Comparison of ENCODE assay signal across 8 mouse cellular contexts in the genomic region with DNA sequence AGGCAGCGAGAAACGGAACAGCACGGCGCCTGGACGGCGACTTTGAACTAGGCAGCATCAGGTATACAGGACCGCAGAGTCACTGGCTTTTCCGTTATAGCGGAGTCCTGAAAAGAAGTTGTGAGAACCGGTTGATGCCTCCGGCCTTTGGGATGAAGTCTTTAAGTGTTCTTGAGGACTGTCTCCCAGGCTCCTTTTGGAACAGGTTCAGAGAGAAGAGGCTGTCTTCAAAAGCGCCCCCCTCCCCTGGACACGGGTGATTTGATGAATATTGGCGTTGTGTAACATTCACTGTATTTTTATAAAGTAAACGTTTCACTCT. TPM values are rescaled to one million over a fixed set of nuclear protein-coding genes. Genes with fewer than 3 reads are reported as not detected.
DNase-seq lines count a peak whose midpoint lies in the region; ATAC-seq and TF ChIP-seq lines count a peak whose summit lies in the region.

No protein-coding gene starts in this region.

- H3K27ac ChIP-seq in heart, adult 2 months, result peak overlapping the region; percentile 64
- no peak overlapping the region for H3K27ac ChIP-seq in forebrain, embryonic 15.5 days (replicated peaks)
- H3K27ac ChIP-seq in liver, embryonic 15.5 days (replicated peaks), result peak overlapping the region; percentile 93

- intact Hi-C loops in heart, adult 2 months (cut with DNase I), result loop anchor here (5.0 kb wide), 1 partner anchor 103 kb away; a partner anchor contains a TSS

- no peak for DNase-seq in heart, adult 2 months
- no peak for DNase-seq in heart, postnatal 4 days
- no peak for DNase-seq in adipocyte (ENCODE audit: low spot score)
- DNase-seq in lung, postnatal 10 days, result no peak

- ATAC-seq in forebrain, embryonic 15.5 days (replicated peaks), result no peak; the same call in 1 of the 2 replicates
- no peak for ATAC-seq in liver, embryonic 15.5 days (ENCODE audit: insufficient read depth)
- ATAC-seq in megakaryocyte-erythroid progenitor cell, adult 5-6 weeks (replicated peaks; ENCODE audit: low FRiP score, low TSS enrichment, poor library complexity, severe bottlenecking), result no peak

- H3K27me3 ChIP-seq in heart, adult 2 months (ENCODE audit: control insufficient read depth, insufficient read depth, low read length), result no peaks in the 10 kb centered on the region
- peaks cover 44% of the 10 kb centered on the region for H3K27me3 ChIP-seq in E14TG2a.4 (ENCODE audit: insufficient read depth, low read length)
- no peaks in the 10 kb centered on the region for H3K27me3 ChIP-seq in forebrain, embryonic 15.5 days
- H3K27me3 ChIP-seq in liver, embryonic 15.5 days, result no peaks in the 10 kb centered on the region

- peak overlapping the region; percentile 87 for H3K9ac ChIP-seq in heart, adult 2 months (ENCODE audit: low read depth, low read length)
- H3K9ac ChIP-seq in forebrain, embryonic 15.5 days (replicated peaks), result peak overlapping the region; percentile 41
- peak overlapping the region; percentile 90 for H3K9ac ChIP-seq in liver, embryonic 15.5 days

- no peak for TF ChIP-seq EP300 in heart, adult 2 months (IDR thresholded peaks at IDR 0.05; ENCODE audit: insufficient read depth, low read depth, low read length)

- WGBS in heart, adult 2 months, result 12% methylated on average over 15 of the region's 15 CpGs
- WGBS in forebrain, embryonic 15.5 days, result 5% methylated on average over 15 of the region's 15 CpGs
- under 1% methylated on average over 15 of the region's 15 CpGs for WGBS in liver, embryonic 15.5 days (ENCODE audit: insufficient replicate concordance)

- peak overlapping the region; percentile 65 for H3K4me3 ChIP-seq in heart, adult 2 months
- H3K4me3 ChIP-seq in E14TG2a.4 (replicated peaks; ENCODE audit: low read length), result peak overlapping the region; percentile 80
- peak overlapping the region; percentile 52 for H3K4me3 ChIP-seq in forebrain, embryonic 15.5 days
- peak overlapping the region; percentile 80 for H3K4me3 ChIP-seq in liver, embryonic 15.5 days (replicated peaks)

- TF ChIP-seq POLR2A in heart, adult 2 months (IDR thresholded peaks at IDR 0.05; ENCODE audit: insufficient read depth, low read depth, low read length), result no peak

- H3K4me1 ChIP-seq in heart, adult 2 months (ENCODE audit: control insufficient read depth, insufficient read depth, low read length), result peaks cover 2% of the 10 kb centered on the region
- H3K4me1 ChIP-seq in E14TG2a.4 (replicated peaks; ENCODE audit: low read depth, low read length), result peaks cover 11% of the 10 kb centered on the region
- H3K4me1 ChIP-seq in forebrain, embryonic 15.5 days, result peaks cover 8% of the 10 kb centered on the region
- peaks cover 42% of the 10 kb centered on the region for H3K4me1 ChIP-seq in liver, embryonic 15.5 days (replicated peaks)

- TF ChIP-seq CTCF in heart, adult 2 months (IDR thresholded peaks at IDR 0.05), result no peak
- TF ChIP-seq CTCF in E14TG2a.4 (conservative IDR thresholded peaks at IDR 0.05; ENCODE audit: low read length), result no peak

- H3K36me3 ChIP-seq in heart, adult 2 months (ENCODE audit: control insufficient read depth, insufficient read depth, low read length), result no peaks in the 10 kb centered on the region
- no peaks in the 10 kb centered on the region for H3K36me3 ChIP-seq in E14TG2a.4 (ENCODE audit: insufficient read depth, low read length)
- H3K36me3 ChIP-seq in forebrain, embryonic 15.5 days, result no peaks in the 10 kb centered on the region
- peaks cover 18% of the 10 kb centered on the region for H3K36me3 ChIP-seq in liver, embryonic 15.5 days (replicated peaks)

- no peaks in the 10 kb centered on the region for H3K79me2 ChIP-seq in heart, adult 2 months (replicated peaks; ENCODE audit: control insufficient read depth, insufficient read depth, low read length)

- H3K4me2 ChIP-seq in forebrain, embryonic 15.5 days (replicated peaks), result peak overlapping the region; percentile 74
- H3K4me2 ChIP-seq in liver, embryonic 15.5 days, result peak overlapping the region; percentile 84

- H3K9me3 ChIP-seq in E14TG2a.4 (ENCODE audit: low read length), result 0 out of 2 replicates have a peak, but pooled peaks cover 3% of the 10 kb centered on the region
- H3K9me3 ChIP-seq in forebrain, embryonic 15.5 days, result no peaks in the 10 kb centered on the region
- H3K9me3 ChIP-seq in liver, embryonic 15.5 days (replicated peaks), result no peaks in the 10 kb centered on the region

RNA-seq across cellular contexts. Expression of a gene that starts 0.5 kb away (rescaled TPM):
- total RNA-seq in heart, adult 2 months (2021), result 10 to 100 TPM; 14.2 to 19.0 TPM
- 7.1 and 10.1 TPM in 2 replicates for polyA plus RNA-seq in heart, adult 2 months (2012; rRNA removed)
- 1 to 10 TPM; 3.3 to 3.8 TPM for total RNA-seq in heart, postnatal 4 days (2021)
- 0.66 and 0.85 TPM in 2 replicates for polyA plus RNA-seq in forebrain, embryonic 15.5 days (2015; fragmentation: Nextera tagmentation; extraction: Ambion mirVana)
- 28.7 and 32.8 TPM in 2 replicates for polyA plus RNA-seq in liver, embryonic 15.5 days (2015; fragmentation: Nextera tagmentation; extraction: Ambion mirVana)
- total RNA-seq in megakaryocyte-erythroid progenitor cell, adult 5-6 weeks (2014; fragmentation: Nextera tagmentation), result 185 and 189 TPM in 2 replicates
- 259 and 303 TPM in 2 replicates for total RNA-seq in megakaryocyte-erythroid progenitor cell, adult 5-6 weeks (2017)

Comparison
In these comparisons a context has a peak if more than half of its experiments do, and no peak if none do; other contexts are left out.
1. RNA of a gene that starts 0.5 kb away (total RNA-seq): 185 to 303 TPM in megakaryocyte-erythroid progenitor cell, adult 5-6 weeks; 14.2 to 19.0 TPM in heart, adult 2 months and 3.3 to 3.8 TPM in heart, postnatal 4 days; every median in the first group is over 4 times any median in the second.
2. Peak in every context shown above with its lines, with median percentiles within 50 percentile points of each other: H3K4me3 ChIP-seq and H3K9ac ChIP-seq.